Mouse (Mus musculus) heart, postnatal 25 days (tissue): ENCODE results near the gene Gtdc1. TPM values are rescaled to one million over a fixed set of nuclear protein-coding genes. Genes with fewer than 3 reads are reported as not detected.

Experiments used
- DNase-seq: peaks from one replicate; pipeline ENCODE4 v3.0.0; 2022; ENCODE audit warnings: low spot score
- intact Hi-C: fragments of 180-260 bp; cut with DNase I; formaldehyde crosslinking; loops from one replicate; pipeline ENCODE4 v1.15.1; 2025
- total RNA-seq, 2 experiments: library from RNA; stranded (reverse); gene quantifications; 2 replicates each; pipeline ENCODE4 v1.2.3; 2021

Gene Gtdc1
- total RNA-seq, 2 experiments from 2014 or later: 14.4 to 21.9 TPM

DNA sequence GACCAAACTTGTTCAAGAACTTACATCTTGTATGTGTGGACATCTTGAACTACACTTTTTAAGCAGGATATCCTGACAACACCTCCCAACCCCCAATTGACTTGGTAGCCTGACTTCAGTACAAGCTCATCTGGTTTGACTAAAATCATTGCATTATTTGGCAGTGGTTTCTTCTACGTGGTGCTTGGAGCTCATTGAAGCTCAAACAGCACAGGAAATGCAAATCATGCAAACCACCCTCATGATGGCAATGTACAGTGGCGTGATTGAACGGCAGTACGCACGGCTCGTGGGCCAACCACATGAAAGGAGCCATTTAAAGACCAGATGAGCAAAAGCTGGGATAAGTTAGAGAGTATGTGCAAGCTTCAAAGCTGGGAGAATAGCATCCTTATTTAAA is 123.0 kb downstream of the Gtdc1 start:
- no peak for DNase-seq
- intact Hi-C loops: no loop called here

DNA sequence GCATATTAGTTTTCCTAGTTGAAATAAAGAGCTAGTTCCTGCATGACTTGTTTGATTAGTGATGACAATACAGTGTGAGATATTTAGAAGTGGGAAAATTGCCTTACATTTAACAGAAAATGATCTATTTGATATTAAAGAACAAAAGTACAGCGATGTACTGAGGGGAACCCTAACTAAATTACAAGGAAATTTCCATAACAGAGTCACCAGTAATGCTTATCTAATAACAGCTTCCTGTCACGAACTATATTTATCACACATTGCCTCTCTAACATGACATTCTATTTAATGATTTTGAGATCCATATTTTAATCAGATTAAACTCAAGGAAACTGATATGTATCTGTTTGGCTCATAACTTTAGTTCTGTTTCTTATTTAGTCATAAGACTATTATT is 126.1 kb downstream of the Gtdc1 start:
- intact Hi-C loops: no loop called here
- DNase-seq: no peak

GRCm38 (mm10) chr2:44791840-44792239 is 135.6 kb downstream of the Gtdc1 start:
- intact Hi-C loops: no loop called here
- no peak for DNase-seq

- intact Hi-C loops: no loop called here
- DNase-seq: no peak
Measured at GRCm38 (mm10) chr2:44791134-44791533, 136.3 kb downstream of the Gtdc1 start.

GRCm38 (mm10) chr2:44782746-44783145 is 144.7 kb downstream of the Gtdc1 start:
- DNase-seq: no peak
- intact Hi-C loops: no loop called here

GRCm38 (mm10) chr2:44780961-44781360 is 146.5 kb downstream of the Gtdc1 start:
- no peak for DNase-seq
- intact Hi-C loops: no loop called here

DNA sequence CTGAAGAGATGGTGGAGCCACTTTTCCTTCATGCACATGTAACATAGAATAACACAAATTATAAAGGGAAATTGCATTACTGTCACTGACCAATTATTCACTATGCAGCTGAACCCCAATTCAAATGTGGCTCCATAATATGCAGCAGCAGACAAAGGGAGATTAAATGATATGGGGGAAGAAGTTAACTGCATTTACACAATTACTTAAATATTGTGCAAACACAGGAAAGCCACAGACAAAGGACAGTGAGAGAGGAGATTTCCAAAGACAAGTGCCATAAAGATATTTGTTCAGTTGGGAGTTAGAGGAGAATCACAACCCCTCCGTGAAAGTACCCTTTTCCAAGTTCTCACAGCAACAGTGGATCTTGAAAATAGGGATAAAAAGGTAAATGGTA is 163.6 kb downstream of the Gtdc1 start:
- no peak for DNase-seq

DNA sequence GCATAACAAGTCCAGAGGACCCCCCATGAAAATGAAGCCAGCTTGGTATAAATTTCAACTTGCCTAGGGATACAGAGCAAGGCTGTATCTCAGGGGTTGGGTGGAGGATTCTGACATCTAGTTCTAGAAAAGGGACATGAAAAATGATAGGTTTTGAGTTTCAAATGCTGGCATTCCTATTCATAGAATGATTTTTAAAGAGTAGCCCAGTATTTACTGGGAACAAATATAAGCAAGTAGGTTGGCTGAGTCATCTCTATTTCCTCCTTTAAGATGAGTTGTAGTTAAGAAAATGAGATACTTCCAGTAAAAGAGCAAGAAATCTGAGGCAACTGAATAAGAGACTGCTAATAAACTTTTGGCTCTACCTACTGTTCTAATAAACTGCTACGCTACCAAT is 190.8 kb downstream of the Gtdc1 start:
- intact Hi-C loops: no loop called here
- DNase-seq: no peak

More for the DNA sequence above, 163.6 kb downstream of the Gtdc1 start:
- intact Hi-C loops: loop anchor here (10.0 kb wide), 1 partner anchor 71 kb away; no protein-coding TSS in a partner anchor

DNA sequence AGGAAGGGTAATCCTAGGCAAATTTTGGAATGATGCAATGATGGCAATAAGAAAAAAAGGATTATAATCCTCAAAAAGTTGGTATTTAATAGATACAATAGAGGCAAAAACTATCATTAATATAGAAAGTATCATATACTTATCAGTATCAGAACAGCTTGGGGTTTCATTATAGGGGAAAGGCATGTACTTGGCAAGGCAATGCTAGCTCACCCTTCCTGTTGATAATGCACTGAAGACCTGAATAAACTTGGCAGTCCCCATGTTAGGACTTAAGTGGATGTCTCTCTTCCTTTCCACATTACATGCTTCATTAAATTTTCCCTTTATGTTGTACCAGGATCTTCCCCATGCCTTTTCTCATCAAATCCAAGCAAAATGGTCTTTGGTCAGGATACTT is 206.0 kb downstream of the Gtdc1 start:
- DNase-seq: no peak

GRCm38 (mm10) chr2:44705883-44706615 is 221.4 kb downstream of the Gtdc1 start:
- intact Hi-C loops: no loop called here
- no peak for DNase-seq

More for the DNA sequence above, 206.0 kb downstream of the Gtdc1 start:
- intact Hi-C loops: no loop called here

- intact Hi-C loops: no loop called here
- no peak for DNase-seq
Measured at GRCm38 (mm10) chr2:44700276-44700675, 227.2 kb downstream of the Gtdc1 start.

- DNase-seq: no peak
- intact Hi-C loops: no loop called here
Measured at GRCm38 (mm10) chr2:44696441-44696840, 231.0 kb downstream of the Gtdc1 start.

GRCm38 (mm10) chr2:44693898-44694297 is 233.6 kb downstream of the Gtdc1 start:
- intact Hi-C loops: no loop called here
- no peak for DNase-seq

GRCm38 (mm10) chr2:44664049-44664448 is 263.4 kb downstream of the Gtdc1 start:
- DNase-seq: no peak
- intact Hi-C loops: no loop called here

- DNase-seq: no peak
- intact Hi-C loops: no loop called here
Measured at GRCm38 (mm10) chr2:44659870-44660269, 267.6 kb downstream of the Gtdc1 start.

- intact Hi-C loops: no loop called here
- no peak for DNase-seq
Measured at GRCm38 (mm10) chr2:44659011-44659410, 268.4 kb downstream of the Gtdc1 start.

DNA sequence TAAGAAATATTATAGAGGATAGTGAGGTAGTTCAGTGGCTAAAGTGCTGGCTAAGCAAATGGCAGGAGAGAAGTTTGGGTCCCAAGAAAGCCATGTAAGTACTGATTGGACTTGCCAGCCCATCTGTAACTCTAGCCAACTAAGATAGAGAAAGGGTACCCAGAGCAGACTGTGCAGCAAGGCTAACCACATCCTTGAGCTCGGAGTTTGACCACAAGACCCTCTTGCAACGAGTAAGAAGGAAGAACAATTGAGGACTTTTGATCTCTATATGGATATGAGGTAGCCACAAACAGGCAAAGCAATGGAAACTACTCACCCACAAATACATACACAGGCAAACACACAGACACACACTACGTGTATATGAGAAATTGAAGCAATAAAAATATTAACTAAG is 278.9 kb downstream of the Gtdc1 start:
- intact Hi-C loops: no loop called here
- no peak for DNase-seq

GRCm38 (mm10) chr2:44646398-44646797 is 281.1 kb downstream of the Gtdc1 start:
- intact Hi-C loops: no loop called here
- DNase-seq: no peak

DNA sequence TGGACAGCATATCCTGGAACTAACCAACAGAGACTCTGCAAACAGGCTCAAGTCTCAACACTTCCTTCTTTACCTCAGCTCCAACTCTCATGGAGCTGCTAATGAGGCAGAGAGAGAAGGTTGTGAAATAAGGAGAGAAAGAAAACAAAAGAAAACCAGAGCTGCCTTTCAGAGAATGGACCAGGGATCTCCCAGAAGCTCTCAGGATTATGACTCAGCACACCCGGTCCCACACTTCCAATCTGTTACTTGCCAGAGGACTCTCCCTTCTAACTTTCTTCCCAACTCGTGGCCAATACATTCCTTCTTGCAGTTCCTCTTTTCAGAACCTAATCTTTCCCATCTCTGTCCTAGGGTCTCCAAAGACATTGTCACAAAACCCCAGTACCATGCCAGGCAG is 288.1 kb downstream of the Gtdc1 start:
- no peak for DNase-seq
- intact Hi-C loops: no loop called here

- intact Hi-C loops: no loop called here
- DNase-seq: no peak
Measured at GRCm38 (mm10) chr2:44638157-44638556, 289.3 kb downstream of the Gtdc1 start.

GRCm38 (mm10) chr2:44633971-44634370 is 293.5 kb downstream of the Gtdc1 start:
- intact Hi-C loops: no loop called here
- no peak for DNase-seq

DNA sequence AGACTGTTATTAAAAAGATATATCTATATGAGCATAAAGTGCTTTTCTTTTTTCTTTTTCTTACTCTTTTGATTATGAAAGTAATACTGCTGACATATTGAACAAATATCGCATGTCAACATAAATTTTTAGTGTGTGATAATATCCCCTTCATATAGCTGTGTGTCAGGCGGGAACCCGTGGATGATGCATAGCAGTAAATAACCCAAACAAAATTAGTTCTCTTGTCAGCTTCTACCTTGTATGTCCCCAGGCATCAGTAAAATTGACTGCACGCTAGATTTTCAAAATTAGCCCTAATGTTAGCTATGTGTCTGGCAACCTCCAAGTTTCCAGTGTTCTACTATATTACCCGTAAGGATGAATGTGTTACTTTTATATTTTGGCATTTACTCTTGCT is 294.4 kb downstream of the Gtdc1 start:
- intact Hi-C loops: no loop called here
- DNase-seq: no peak
